Mouse (Mus musculus) embryonic stem cell, embryonic (primary cell): Measurements from ENCODE around the gene Ep400.

Experiments used
- CTCF ChIA-PET, 4 experiments: fragments of 300-600 bp in 2 of 4; fragments of 350-600 bp in 2 of 4; sonication (Branson Sonifier 250); formaldehyde crosslinking; loops; one replicate each; lab custom pipeline; 2022; ENCODE audit warnings: inconsistent platforms in 2 of 4; lab: Charles Lee
- POLR2A ChIA-PET, 4 experiments: fragments of 300-600 bp in 2 of 4; fragments of 350-600 bp in 2 of 4; sonication (Branson Sonifier 250); formaldehyde crosslinking; loops; one replicate each; lab custom pipeline; 2022; ENCODE audit warnings: antibody characterized with exemption in 4 of 4, inconsistent platforms in 1 of 4; lab: Charles Lee

Ep400 gene

GRCm38 (mm10) chr5:110653686-110654085 lies 116.8 kb downstream of the Ep400 start:
- ChIA-PET POLR2A (interaction anchor here (0.6 to 8.0 kb wide), 43 partner anchors 8 to 369 kb away, joined by 3 to 104 read pairs (median 4); partner anchors contain the start of genes Ep400 (in 3 of the 4), P2rx2 (in 2 of the 4), Pole (in 2 of the 4) and Pxmp2 (in 2 of the 4)), CTCF (interaction anchor here in 2 of 4 experiments (1.0 to 1.6 kb wide), 6 partner anchors 14 to 299 kb away, joined by 3 to 4 read pairs (median 3); no protein-coding TSS in a partner anchor)

- CTCF ChIA-PET, result interaction anchor here in 2 of 4 experiments (1.0 to 1.6 kb wide), 5 partner anchors 13 to 298 kb away, joined by 3 to 4 read pairs (median 3); no protein-coding TSS in a partner anchor
- POLR2A ChIA-PET, result interaction anchor here (0.5 to 8.0 kb wide), 55 partner anchors 7 to 621 kb away, joined by 3 to 104 read pairs (median 4); partner anchors contain the start of genes Ep400 (in 3 of the 4), P2rx2 (in 2 of the 4), Pole (in 2 of the 4) and Pxmp2 (in 2 of the 4)
Observed at GRCm38 (mm10) chr5:110652719-110653648, 117.5 kb downstream of the Ep400 start, which contains the start of the genes Noc4l and Ddx51. Noc4l (minus strand) TSS chr5:110653417. Ddx51 (plus strand) TSS chr5:110653451.

GRCm38 (mm10) chr5:110646377-110646776 lies 124.1 kb downstream of the Ep400 start:
- ChIA-PET POLR2A (interaction anchor here in 1 of 4 experiments (1.8 to 2.4 kb wide), 2 partner anchors 8 to 13 kb away, joined by 6 to 14 read pairs; no protein-coding TSS in a partner anchor), CTCF (no interaction called here)

- POLR2A ChIA-PET, result interaction anchor here (0.6 to 2.0 kb wide), 37 partner anchors 9 to 583 kb away, joined by 3 to 14 read pairs (median 4); partner anchors contain the start of genes Ddx51 (in 3 of the 4), Noc4l (in 3 of the 4), Fbrsl1 (in 1 of the 4) and Galnt9 (in 1 of the 4)
Observed at GRCm38 (mm10) chr5:110639459-110639858, 131.1 kb downstream of the Ep400 start.

GRCm38 (mm10) chr5:110638306-110639074 lies 132.0 kb downstream of the Ep400 start:
- POLR2A ChIA-PET, result interaction anchor here (0.6 to 2.0 kb wide), 24 partner anchors 8 to 357 kb away, joined by 3 to 13 read pairs (median 4); partner anchors contain the start of genes Ddx51 (in 2 of the 4), Noc4l (in 2 of the 4), Galnt9 (in 1 of the 4) and Ulk1 (in 1 of the 4)
- CTCF ChIA-PET, result interaction anchor here (0.6 to 3.5 kb wide), 30 partner anchors 9 to 631 kb away, joined by 3 to 31 read pairs (median 5); partner anchors contain the start of gene P2rx2 (in 1 of the 4)

More at GRCm38 (mm10) chr5:110639459-110639858, 131.1 kb downstream of the Ep400 start:
- CTCF ChIA-PET, result interaction anchor here (0.5 to 3.5 kb wide), 53 partner anchors 8 to 630 kb away, joined by 3 to 31 read pairs (median 4); partner anchors contain the start of genes Ddx51 (in 2 of the 4), Noc4l (in 2 of the 4), Fbrsl1 (in 1 of the 4) and Lrcol1 (in 1 of the 4)

- CTCF ChIA-PET, result interaction anchor here (0.6 to 3.3 kb wide), 21 partner anchors 8 to 739 kb away, joined by 3 to 17 read pairs (median 4); no protein-coding TSS in a partner anchor
- POLR2A ChIA-PET, result interaction anchor here (0.5 to 2.0 kb wide), 19 partner anchors 12 to 1122 kb away, joined by 3 to 8 read pairs (median 4); partner anchors contain the start of genes Ddx51 (in 2 of the 4) and Noc4l (in 2 of the 4)
Observed at GRCm38 (mm10) chr5:110635951-110636707, 134.4 kb downstream of the Ep400 start.

- ChIA-PET POLR2A (interaction anchor here in 3 of 4 experiments (0.5 to 3.0 kb wide), 7 partner anchors 9 to 275 kb away, joined by 3 to 14 read pairs (median 3); no protein-coding TSS in a partner anchor), CTCF (interaction anchor here (0.7 to 1.2 kb wide), 4 partner anchors 9 to 275 kb away, joined by 3 to 4 read pairs (median 4); no protein-coding TSS in a partner anchor)
Observed at GRCm38 (mm10) chr5:110629525-110630120, 140.9 kb downstream of the Ep400 start.

GRCm38 (mm10) chr5:110628156-110628555 lies 142.4 kb downstream of the Ep400 start:
- CTCF ChIA-PET, result interaction anchor here in 2 of 4 experiments (0.8 to 1.7 kb wide), 2 partner anchors 9 to 12 kb away, joined by 4 to 6 read pairs; no protein-coding TSS in a partner anchor
- POLR2A ChIA-PET, result interaction anchor here in 1 of 4 experiments (0.9 to 3.0 kb wide), 2 partner anchors 11 to 159 kb away, joined by 3 to 14 read pairs; no protein-coding TSS in a partner anchor

GRCm38 (mm10) chr5:110627351-110627750 lies 143.2 kb downstream of the Ep400 start:
- ChIA-PET POLR2A (interaction anchor here in 2 of 4 experiments (0.7 to 3.0 kb wide), 4 partner anchors 12 to 140 kb away, joined by 3 to 14 read pairs (median 4); no protein-coding TSS in a partner anchor), CTCF (interaction anchor here in 3 of 4 experiments (0.7 to 1.7 kb wide), 4 partner anchors 10 to 133 kb away, joined by 3 to 9 read pairs (median 5); no protein-coding TSS in a partner anchor)

- CTCF ChIA-PET, result interaction anchor here in 3 of 4 experiments (0.7 to 1.8 kb wide), 5 partner anchors 108 to 279 kb away, joined by 3 to 4 read pairs (median 4); no protein-coding TSS in a partner anchor
- POLR2A ChIA-PET, result interaction anchor here in 1 of 4 experiments (0.7 kb wide), 2 partner anchors 283 to 959 kb away, joined by 3 read pairs; no protein-coding TSS in a partner anchor
Observed at GRCm38 (mm10) chr5:110624319-110624718, 146.2 kb downstream of the Ep400 start.

- ChIA-PET POLR2A (interaction anchor here in 1 of 4 experiments (1.1 kb wide), 1 partner anchor 131 kb away, joined by 3 read pairs; no protein-coding TSS in a partner anchor), CTCF (no interaction called here)
Observed at GRCm38 (mm10) chr5:110619226-110619625, 151.3 kb downstream of the Ep400 start.
